Mouse (Mus musculus): ENCODE results near the gene Dact3.
A peak's percentile ranks its signal among the peaks of the same experiment; 100 is the strongest.

Dact3 gene

DNA sequence AGATGAGACGGTGACA, at the start of gene Dact3:
Gene Dact3 (plus strand): TSS at position 8 of the 16 bp plus-strand sequence.
- DNase-seq (ENCODE audit: low read depth, low spot score): no peak

DNA sequence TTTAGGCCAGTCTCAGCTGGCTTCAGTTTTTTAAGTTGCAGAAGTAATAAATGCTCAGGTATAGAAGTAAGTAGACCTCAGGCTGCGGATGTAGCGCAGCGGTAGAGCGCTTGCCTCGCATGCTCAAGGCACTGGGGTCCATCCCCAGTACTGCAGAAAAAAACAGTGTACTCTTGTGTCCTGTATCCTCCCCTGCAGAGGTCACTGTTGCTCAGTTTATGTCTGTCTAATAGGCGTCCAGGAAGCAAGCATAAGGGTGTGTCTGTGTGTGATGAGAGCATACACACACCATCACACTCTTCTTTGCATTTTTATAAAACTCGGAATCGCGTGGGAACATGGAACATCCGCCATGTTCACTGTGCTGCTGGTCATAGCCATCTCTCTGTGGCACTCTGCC, 49.3 kb upstream of the Dact3 start:
- DNase-seq (ENCODE audit: low read depth, low spot score): no peak

DNA sequence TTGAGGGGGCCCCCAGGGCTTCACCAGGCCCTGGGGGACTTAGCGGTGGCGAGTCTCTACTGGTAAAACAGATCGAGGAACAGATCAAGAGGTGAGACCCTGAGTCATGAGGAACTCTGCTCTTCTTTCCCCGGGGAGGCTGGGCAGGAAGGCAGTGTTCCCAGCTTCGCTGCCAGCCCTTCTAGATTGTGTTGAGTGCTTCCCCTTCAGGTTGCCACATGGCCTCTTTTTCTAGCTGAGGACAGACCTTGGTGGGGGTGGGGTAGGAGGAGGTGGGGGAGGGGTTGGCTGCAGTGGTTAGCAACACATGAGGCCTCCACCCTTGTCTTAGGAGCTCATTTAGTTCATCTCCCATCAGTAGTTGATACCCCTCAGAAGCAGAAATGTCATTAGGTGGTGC, 48.5 kb upstream of the Dact3 start:
- no peak for DNase-seq (ENCODE audit: low read depth, low spot score)

DNA sequence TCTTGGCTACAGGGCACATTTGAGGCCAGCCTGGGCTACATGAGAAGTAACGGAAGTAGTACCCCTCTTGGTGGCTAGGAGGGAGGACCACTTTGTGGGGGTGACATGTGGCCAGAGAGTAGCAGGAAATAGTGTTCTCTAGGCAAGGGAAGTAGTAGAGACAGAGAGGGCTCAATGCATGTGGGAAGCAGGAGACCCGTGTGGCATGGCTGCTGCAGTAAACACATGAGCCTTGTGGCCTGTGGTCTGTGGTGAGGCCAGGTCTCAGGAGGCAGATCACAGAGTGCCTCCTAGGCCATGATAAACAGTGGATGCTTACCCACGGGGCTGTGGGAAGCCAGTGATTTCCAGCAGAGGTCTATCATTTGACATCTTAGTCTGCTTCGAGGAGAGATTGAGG, 47.8 kb upstream of the Dact3 start:
- DNase-seq (ENCODE audit: low read depth, low spot score): no peak

DNA sequence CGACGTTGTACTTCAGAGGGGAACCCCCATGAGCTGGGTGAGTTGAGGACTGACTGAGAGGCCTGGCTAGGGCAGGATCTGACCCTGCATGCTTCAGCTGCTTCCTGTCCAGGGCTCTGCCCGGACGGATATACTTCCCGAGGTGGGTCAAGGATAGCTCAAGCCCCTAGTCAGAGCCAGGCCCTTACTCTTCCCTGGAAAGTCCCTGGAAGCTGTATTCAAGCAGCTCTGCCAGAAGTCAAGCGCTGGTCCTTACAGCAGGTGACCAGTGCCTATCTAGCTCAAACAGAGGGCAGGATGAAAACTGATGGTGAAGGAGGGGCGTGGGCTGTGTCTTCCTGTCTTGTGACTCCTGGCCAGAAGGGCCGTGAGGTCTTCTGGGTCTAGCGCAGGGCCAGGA, 44.7 kb upstream of the Dact3 start:
- DNase-seq (ENCODE audit: low read depth, low spot score): no peak

DNA sequence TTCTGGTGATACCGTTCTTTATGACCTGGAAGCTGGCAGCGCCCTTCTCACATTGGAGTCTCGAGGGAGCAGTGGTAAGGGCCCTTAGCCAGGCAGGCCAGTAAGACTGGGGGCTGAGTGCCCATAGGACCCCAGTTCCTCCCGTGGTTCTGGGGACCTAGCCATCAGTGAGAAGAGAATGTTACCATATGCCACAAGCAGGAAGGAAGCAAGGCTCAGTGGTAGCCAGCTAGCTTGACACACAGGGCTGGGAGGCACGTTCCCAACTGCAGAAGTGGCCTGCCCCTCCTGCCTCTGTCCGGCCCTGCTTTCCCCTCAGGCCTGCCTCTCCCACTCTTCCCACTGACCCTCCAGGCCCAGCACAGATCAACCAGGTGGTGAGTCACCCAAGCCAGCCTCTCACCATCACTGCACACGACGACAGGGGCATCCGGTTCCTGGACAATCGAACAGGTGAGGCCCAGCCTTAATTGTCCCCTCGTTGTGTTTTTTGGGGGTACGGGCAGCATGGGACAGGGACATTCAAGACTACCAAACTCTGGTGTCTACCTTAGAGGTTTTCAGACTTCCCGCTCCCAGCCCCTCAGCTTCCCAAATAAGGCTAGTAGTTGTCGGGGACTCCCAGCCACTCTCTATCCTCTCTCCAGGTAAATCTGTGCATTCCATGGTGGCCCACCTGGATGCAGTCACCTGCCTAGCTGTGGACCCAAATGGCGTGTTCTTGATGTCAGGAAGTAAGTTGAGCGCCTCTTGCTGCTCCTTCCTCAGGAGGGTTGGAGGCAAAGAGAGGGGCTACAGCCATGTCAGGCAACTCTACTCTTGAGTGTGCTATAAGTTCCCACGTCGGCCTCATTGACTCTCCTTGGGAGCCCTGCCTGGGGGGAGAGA, 37.0 kb upstream of the Dact3 start:
- no peak for DNase-seq (ENCODE audit: low read depth, low spot score)

DNA sequence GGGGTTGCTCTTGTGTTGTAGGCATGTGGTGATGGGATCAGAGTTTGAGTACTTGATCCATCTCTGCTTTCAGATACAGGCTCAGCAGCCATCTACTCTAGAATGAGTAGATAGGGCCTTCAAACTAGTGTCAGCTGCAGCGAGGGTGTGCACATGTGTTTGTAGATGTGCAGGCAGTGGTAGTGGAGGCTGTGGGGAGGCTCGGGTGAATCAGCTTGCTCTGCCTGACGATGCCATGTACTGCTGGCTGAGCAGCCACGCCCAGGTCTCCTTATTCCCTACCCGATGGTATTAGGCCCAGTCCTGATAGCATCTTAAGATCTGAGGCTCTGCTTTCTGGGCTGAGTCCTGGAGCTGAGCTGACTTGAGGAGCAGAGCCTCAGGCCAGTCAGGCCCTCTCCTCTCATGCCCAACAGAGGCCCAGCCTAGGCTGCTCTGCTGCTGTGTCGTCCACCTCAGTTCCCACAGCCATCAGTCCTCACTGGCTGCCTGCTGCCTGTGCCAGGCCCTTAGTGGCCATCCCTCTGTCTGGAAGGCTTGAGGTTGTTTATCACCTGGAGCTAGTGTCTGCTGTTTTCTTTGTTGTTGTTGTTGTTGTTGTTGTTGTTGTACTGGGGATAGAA, 36.2 kb upstream of the Dact3 start:
- DNase-seq (ENCODE audit: low read depth, low spot score): no peak

DNA sequence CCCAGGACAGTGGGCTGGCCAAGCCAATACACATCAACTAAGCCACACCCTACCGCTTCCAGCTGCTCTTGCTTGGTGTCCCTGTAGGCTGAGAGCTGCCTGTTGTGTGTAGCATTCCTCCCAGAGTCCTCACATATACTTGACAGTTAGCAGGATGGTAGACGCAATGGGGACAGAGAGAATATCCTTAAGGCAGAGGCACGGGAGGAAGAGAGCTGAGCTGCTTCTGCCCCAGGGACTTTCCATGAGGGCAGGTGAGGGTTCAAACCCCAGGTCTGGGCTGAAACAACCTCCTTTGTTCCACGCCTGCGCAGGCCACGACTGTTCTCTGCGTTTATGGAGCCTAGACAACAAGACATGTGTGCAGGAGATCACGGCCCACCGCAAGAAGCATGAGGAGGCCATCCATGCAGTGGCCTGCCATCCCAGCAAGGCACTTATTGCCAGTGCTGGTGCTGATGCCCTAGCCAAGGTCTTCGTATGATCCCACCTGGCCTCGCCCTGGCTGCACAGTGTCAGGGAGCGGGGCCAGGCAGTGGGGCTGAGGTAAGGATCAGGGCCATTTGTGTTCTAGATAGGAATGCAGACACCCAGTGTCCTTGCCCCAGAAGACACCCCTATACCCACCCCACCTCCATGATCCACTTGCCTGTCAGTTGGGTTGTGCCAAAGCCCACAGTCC, 35.5 kb upstream of the Dact3 start:
- DNase-seq (ENCODE audit: low read depth, low spot score): no peak

DNA sequence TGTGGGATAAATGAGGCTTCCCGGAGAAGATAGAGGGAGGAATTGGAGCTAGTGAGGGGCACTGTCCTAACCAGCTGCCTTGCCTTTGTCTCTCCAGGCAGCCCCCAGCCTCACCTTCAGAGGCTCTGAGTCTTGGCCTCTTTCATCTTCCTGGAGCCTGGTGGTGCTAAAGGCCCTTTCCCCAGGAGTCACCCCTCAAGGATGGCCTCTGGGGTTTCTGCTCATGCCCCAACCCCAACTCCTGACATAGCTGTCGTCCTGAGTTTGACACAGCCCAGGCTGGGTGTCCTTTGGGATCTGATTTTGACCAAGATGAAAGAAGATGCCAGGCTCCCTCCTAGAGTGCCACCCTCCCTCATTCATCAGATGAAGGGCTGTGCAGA, 35.0 kb upstream of the Dact3 start:
- no peak for DNase-seq (ENCODE audit: low read depth, low spot score)

DNA sequence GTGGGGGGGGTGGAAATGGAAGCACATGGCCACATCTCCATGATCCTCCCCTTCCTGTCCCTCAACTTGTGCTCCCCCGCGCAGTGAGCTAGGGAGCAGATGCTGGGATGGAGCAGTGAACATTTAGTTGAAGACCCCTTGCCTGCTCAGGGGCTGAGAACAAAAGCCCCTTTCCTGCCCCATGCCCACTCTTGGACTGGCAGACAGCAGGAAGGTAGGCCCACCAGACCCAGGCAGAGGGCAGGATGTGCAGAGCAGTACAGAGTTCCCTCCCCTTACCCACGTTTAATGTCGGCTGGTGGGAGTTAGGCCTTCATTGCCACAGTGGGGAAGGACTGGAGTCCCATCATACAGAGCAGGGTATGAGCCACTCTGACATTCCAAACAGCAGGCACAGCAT, 34.0 kb upstream of the Dact3 start:
- DNase-seq (ENCODE audit: low read depth, low spot score): no peak

DNA sequence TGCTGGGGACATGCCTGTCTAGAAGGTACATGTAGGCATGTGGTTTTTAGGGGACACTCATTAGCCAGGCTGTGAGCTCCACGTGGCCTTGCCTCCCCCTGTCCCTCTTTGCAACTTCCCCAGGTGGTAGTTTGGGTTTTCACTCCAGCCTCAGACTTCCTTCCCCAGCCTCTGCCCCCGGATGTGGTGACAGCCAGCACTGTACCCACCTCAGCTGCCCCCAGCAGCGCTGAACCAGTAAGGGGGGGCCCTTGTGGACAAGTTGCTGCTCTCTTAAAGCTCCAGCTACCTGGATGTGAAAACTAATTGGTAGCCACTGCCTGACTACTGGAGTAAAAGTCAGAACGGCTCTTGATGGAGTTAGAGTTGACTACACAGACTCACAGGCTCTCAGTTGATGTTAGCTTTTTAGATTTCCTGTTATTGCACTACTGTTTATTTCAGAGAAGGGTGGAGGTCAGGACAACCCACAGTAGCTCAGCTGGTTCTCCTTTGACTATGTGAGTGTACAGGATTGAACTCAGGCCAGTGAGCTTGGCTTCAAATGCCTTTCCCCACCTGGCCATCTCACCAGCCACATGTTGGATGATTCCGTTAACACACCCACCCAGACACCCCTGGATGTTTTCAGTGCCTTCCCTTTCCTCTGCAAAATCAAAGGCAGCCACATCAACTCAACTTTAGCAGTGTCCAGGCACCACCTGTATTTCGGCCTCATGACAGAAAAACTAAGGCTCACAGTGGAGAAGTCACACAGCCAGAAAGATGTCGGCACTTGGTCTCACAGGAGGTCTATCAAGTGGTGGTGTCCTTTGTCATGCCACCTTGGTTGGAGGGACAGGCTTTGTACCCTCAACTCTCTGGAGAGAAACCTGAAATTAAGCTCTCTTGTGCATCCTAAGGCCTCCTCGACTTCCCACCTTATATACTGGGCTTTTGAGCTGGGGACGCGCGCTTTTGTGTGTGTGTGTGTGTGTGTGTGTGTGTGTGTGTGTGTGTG, 33.3 kb upstream of the Dact3 start:
- no peak for DNase-seq (ENCODE audit: low read depth, low spot score)

DNA sequence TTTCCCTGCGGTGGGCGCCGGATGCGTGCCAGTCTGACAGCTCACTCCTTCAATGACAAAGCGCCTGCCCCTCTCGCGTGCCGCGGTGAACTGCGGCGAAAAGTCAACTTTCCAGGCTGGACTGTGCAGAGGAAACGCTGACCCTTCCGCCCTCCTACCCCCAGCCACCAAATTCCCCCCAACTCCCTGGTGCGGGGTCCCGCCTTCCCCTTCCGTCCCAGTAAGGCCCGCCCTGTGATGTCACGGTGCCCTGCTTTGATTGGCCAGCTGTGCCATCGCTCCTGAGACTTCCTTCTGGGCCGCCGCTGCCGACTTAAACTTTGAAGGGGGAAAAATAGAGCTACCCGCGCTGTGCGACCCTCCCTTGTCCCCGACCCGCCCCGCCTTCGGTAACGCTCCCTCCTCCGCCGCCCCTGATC, 32.5 kb upstream of the Dact3 start, which contains the start of gene Prkd2:
Gene Prkd2 (plus strand): TSS at position 258 of the 419 bp plus-strand sequence.
- DNase-seq (ENCODE audit: low read depth, low spot score): peak; percentile 69

DNA sequence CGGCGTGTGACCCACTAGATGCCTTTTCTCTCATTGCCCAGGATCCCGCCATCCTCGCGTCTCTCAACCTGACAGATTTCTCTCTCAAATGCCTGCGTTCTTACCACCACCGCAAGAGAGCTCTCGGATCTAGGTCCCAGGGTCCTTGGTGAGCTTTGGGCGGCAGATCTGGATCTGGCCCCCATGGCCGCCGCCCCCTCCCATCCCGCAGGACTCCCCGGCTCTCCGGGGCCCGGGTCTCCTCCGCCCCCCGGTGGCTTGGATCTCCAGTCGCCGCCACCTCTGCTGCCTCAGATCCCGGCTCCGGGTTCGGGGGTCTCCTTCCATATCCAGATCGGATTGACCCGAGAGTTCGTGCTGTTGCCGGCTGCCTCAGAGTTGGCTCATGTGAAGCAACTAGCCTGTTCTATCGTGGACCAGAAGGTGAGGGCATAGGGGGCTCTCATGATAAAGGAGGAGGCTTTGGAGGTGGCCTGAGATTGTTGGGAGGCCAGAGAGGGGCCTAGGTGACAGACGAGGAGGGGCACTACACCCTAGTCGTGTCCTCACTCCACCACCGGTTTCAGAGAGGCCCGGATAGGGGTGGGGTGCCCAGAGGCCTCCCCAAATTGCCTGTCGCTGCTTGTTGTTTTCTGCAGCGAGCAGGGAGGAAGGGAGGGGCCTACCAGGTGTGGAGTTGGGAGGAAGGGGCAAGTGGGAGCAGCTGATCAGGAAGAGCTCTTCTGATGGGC, 31.5 kb upstream of the Dact3 start:
- DNase-seq (ENCODE audit: low read depth, low spot score): no peak

DNA sequence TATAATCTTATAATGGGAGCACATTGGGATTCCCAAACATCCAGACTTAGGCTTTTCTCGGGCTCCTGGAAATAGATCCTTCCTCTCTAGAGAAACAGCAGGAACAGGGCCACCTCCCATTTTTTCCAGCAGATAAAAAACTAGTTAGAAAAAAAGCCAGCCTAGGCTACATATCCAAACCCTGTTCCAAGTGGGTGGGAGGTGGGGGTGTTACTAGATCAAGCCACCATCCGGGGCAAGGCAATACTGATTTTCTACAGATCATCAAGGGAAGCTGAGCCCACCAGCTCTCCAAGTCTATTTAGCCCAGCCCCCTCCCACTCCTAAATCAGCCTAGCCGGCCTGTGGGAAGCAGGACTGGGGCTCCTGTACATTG, 30.4 kb upstream of the Dact3 start:
- no peak for DNase-seq (ENCODE audit: low read depth, low spot score)

DNA sequence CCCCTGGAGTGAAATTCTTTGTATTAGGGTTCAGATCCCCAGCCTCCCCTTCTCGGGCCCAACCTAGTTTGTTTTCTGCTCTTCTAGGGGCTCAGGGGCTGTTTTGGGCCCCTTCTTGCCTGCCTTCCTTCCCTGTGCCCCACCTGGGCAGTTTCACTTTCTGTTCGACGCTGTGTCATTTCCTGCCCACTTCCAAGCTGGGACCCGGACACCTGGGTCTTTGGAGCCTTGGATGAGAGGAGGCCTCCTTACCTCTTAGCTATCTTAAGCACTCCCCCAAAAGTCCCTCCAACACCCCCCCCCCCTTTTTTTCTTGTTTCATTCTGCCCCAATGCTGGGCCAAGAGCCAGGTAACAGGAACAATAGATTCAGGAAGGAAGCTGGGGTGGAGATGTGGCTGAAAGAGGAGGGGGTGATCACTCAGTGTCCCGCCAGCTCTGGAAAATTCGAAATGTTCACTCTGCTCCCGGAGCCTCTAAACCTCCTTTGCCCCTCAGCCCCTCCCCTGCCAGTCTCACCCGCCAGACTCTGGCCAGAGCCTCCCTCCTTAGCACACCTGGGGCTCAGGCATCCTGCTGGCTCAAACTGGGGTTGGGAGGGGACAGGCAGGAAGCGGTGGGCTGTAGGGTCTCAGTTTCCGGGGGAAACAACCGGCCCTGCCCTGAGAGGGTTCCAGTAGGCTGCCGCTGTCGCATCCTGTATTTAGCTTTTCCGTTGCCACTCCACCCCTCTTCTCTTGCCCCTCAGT, 29.9 kb upstream of the Dact3 start:
- DNase-seq (ENCODE audit: low read depth, low spot score): no peak

DNA sequence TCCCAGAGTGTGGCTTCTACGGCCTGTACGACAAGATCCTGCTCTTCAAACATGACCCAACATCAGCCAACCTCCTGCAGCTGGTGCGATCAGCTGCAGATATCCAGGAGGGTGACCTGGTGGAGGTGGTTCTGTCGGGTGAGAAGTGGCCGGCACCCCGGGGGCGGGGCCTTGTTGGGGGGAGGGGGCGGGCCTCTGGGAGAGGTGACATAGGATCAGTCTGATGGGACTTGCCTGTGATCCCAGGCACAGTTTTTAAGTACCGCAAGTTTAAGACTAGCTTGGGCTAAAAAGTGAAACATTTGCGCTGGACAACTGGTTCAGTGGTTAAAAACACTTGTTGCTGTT, 29.3 kb upstream of the Dact3 start:
- no peak for DNase-seq (ENCODE audit: low read depth, low spot score)

DNA sequence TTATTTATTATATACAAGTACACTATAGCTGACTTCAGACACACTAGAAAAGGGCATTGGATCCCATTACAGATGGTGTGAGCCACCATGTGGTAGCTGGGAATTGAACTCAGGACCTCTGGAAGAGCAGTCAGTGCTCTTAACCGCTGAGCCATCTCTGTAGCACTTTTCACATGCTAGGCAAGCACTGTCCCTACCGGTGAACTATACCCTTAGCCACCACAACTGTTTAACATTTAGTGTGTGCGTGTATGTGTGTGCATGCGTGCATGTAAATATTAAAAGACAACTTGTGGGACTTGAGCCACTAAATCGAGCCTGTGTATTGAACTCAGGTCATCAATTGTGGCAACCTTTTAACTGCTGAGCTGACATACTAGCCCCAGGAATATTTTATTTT, 28.3 kb upstream of the Dact3 start:
- DNase-seq (ENCODE audit: low read depth, low spot score): no peak

DNA sequence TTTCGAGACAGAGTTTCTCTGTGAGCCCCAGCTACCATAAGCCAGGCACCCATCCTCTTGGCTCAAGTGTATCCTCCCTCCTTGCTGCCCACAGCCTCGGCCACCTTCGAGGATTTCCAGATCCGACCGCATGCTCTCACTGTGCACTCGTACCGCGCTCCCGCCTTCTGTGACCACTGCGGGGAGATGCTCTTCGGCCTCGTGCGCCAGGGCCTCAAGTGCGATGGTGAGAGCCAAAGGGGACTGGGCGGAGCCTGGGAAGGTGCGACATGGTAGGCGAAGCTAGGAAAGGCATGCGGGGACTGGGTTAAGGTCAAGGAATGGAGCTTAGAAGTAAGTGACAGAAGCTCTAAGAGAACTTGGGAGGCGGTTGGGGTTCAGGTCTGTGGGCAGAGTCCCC, 27.6 kb upstream of the Dact3 start:
- DNase-seq (ENCODE audit: low read depth, low spot score): no peak

DNA sequence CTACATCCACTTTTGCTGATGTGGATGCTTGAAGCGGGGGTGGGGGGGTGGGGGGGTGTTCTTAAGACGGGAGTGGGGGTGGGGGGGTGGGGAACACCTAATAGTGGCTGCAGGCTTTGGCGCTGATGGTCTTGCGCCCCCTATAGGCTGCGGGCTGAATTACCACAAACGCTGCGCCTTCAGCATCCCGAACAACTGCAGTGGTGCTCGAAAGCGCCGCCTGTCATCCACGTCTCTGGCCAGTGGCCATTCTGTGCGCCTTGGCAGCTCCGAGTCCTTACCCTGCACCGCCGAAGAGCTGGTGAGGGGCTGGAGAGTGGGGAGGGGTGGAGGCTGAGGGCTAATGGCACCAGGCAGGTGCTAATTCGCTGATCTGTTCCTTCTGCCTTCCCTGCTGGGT, 26.5 kb upstream of the Dact3 start:
- DNase-seq (ENCODE audit: low read depth, low spot score): no peak

DNA sequence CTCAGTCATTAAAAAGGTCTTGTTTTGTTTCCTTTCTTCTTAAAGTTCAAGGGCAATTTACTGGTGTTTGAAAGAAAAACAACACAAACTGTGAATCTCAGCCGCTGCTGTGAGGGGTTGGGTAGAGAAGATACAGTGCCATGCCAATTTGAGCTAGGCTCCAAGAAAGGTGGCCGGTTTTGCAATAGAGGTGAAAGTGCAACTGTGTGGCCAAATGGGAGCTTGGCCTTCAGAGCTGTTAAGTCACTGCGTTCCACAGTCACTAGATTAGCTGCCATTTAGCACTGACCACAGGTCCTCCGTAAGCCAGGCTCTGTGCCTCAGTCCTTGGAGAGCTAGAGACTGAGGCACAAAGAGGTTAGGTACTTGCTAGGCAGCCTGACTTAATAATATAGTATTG, 23.5 kb upstream of the Dact3 start:
- no peak for DNase-seq (ENCODE audit: low read depth, low spot score)

DNA sequence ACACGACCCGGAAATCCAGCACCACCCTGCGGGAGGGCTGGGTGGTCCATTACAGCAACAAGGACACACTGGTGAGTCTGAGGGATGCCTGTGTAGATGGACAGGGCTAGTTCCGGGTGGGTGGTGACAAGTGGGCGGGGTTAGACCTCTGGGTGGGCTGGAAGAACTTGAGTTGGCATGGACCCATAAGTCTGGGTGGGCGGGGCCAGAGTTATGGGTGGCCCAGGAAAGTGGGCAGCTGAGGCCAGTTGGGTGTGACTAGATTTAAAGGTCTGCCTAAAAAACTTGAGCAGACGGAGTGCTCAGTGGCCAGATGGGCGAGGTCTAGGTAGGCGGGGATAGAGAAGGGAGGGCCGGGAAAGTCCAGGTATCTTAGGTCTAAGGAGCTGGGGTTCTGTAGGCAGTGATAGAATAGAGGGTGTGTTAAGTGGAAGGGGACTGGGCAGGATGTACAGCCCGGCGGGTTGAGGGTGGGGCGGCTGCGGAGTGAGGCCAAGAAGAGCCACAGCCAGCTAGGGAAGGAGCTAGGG, 21.8 kb upstream of the Dact3 start:
- no peak for DNase-seq (ENCODE audit: low read depth, low spot score)
